Mouse (Mus musculus): ENCODE data around the gene Olfr1333.
"Not testable (repeated sequence)": the region's sequence is repeated elsewhere in the genome, so short reads cannot be mapped to it uniquely, and the experiment has no call there.

Olfr1333 gene

DNA sequence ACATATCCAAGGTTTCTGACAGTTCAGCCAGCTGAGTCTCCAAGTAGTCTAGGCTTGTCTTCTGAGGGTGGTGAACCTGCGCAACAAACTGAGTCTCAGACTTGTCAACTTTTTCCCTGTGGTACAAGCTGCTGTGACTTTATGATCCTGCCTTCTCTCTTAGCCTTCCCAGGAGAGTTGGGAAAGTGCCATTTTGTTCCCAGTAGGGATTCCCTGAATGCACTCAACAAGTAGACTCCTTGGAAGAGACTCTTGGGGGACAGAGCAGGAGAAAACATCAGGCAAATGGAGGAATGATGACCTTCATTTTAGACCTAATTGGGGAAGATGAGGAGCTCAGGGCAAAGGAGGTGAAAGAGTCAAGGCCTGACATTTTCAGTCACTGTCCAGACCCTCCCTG lies at the start of gene Olfr1333:
Olfr1333 (minus strand) TSS at position 101 of the 400 bp plus-strand sequence.
- in situ Hi-C loops (cut with MboI, MseI): no loop called here

DNA sequence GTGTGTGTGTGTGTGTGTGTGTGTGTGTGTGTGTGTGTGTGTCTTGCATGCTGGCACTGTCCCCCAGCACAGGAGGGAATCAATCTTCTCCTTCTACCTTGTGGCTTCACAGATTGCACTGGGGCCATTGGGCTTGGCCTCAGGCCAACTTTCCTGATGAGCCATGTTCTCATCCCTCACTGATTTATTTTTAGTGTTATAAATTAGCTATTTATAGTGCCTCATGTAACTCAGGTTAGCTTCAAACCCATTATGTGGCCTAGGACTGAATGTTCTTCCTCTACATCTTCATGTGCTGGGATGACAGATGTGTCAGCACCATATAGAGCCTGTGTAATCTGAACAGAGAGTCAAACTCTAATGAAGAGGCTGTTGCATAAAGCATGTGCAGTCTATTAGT lies 31.5 kb upstream of the Olfr1333 start:
- in situ Hi-C loops (cut with MboI, MseI): no loop called here

DNA sequence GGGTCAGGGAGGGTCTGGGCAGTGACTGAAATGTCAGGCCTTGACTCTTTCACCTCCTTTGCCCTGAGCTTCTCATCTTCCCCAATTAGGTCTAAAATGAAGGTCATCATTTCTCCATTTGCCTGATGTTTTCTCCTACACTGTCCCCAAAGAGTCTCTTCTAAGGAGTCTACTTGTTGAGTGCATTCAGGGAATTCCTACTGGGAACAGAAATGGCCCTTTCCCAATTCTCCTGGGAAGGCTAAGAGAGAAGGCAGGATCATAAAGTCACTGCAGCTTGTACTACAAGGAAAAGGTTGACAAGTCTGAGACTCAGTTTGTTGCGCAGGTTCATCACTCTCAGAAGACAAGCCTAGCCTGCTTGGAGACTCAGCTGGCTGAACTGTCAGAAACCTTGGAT lies 28.3 kb upstream of the Olfr1333 start, which contains the start of gene Olfr1331:
Olfr1331 (plus strand) TSS at position 301 of the 400 bp plus-strand sequence.
- in situ Hi-C loops (cut with MboI, MseI): no loop called here

GRCm38 (mm10) chr4:118862704-118863103 lies 26.6 kb upstream of the Olfr1333 start:
- in situ Hi-C loops (cut with MboI, MseI): no loop called here

GRCm38 (mm10) chr4:118861791-118862190 lies 25.7 kb upstream of the Olfr1333 start:
- in situ Hi-C loops (cut with MboI, MseI): no loop called here

- in situ Hi-C loops (cut with MboI, MseI): no loop called here
These were observed 17.2 kb downstream of the Olfr1333 start for GRCm38 (mm10) chr4:118818921-118819320.

DNA sequence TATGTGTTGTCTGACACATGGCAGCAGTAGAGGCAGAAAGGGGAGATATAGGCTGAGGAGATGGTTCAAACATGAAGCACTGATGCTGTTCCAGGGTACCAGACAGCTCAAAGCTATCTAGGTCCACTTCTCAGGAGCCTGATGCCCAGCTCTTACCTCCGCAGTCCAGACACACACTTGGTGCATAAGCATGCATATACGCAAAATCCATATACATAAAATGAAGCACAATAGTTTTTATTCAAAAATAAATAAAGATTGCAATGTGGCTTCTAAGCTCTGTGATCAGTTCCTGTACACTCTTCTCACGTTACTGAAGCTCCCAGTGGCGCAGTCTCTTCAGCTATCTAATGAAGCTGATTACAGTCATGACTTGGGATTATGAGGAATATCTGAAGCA lies 26.2 kb downstream of the Olfr1333 start, which contains the start of gene Olfr1335:
Olfr1335 (minus strand) TSS at position 101 of the 400 bp plus-strand sequence.
- in situ Hi-C loops (cut with MboI, MseI): loop anchor here in 1 of 2 experiments (10.0 kb wide), 1 partner anchor 1075 kb away; no protein-coding TSS in a partner anchor

DNA sequence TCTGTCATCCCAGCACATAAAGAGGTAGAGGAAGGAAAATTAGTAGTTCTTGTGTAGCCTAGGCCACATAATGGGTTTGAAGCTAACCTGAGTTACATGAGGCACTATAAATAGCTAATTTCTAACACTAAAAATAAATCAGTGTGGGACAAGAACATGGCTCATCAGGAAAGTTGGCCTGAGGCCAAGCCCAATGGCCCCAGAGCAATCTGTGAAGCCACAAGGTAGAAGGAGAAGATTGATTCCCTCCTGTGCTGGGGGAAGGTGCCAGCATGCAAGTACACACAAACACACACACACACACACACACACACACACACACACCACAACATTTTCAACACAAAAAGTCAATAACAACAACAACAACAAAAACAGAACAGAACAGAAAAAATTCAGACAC lies 43.3 kb downstream of the Olfr1333 start:
- in situ Hi-C loops (cut with MboI, MseI): not testable (repeated sequence)

GRCm38 (mm10) chr4:118782486-118782885 lies 53.6 kb downstream of the Olfr1333 start, which contains the start of gene Olfr1337:
Olfr1337 (minus strand) TSS chr4:118782586.
- in situ Hi-C loops (cut with MboI, MseI): no loop called here
